Mouse (Mus musculus): ENCODE data around the gene Dtx3. TPM values are rescaled to one million over a fixed set of nuclear protein-coding genes. Genes with fewer than 3 reads are reported as not detected.

Dtx3 gene
- total and polyA plus RNA-seq, 3 experiments, result 53.6 to 203 (median 75.7) TPM

DNA sequence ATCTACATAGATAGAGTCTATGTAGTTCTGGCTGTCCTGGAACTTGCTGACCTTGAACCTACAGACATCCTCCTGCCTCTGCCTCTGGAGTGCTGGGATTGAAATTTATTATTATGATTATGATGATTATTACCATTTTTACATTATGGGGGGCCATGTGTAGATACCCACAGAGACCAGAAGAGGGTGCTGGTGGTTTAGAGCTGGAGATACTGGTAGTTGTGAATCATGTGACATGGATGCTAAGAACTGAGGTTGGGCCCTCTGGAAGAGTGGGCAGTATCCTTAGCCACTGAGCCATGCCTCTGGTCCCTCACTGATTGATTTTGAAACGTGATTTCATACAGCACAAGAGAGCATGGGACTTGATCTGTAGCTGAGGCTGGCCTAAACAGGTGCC lies 9.1 kb downstream of the Dtx3 start:
- DNase-seq, result no peak

DNA sequence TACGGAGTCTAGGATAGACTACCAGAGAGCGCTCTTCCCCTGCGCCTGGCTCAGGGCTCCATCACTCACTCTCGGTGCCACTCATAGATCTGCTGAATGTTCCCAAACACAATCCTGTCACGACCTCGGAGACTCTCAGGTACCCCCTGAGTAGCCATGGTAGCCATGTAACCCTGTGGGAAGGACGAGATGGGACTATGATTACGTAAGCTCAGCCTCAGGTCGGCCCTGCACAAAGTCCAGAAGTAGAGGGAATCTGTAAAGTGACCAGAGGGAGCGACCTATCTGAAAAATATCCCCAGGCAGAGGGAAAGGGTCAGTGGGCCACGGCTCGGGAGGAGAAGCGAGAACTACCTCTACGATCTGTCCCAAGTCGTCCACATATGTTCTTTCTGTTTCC lies 10.0 kb downstream of the Dtx3 start:
- no peak for DNase-seq

- DNase-seq, result no peak
These were observed 10.4 kb downstream of the Dtx3 start for GRCm38 (mm10) chr10:127185101-127185500.

- DNase-seq, result no peak
These were observed 11.8 kb downstream of the Dtx3 start for GRCm38 (mm10) chr10:127183759-127184158.

DNA sequence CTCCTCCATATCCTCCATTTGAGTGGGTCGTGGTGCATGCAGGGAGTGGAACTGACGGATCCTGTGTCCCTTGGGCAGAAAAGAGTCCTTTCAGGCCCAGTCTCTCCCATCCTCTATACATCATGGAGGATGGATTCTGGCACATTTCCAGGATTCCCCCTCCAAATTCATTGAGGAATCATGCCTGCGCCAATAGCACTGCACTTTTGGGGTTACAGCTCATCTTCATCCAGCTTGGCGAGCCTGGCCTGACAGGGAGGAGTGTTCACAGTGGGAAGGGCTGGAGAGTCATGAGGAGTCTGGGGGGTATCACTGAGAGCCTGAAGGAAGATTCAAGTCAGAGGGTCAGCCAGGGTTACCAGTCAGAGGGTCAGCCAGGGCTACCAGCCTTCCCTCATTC lies 12.9 kb downstream of the Dtx3 start:
- DNase-seq, result no peak

- no peak for DNase-seq
These were observed 14.0 kb downstream of the Dtx3 start for GRCm38 (mm10) chr10:127181566-127181965.

GRCm38 (mm10) chr10:127180695-127181047 lies 14.9 kb downstream of the Dtx3 start:
- no peak for DNase-seq

DNA sequence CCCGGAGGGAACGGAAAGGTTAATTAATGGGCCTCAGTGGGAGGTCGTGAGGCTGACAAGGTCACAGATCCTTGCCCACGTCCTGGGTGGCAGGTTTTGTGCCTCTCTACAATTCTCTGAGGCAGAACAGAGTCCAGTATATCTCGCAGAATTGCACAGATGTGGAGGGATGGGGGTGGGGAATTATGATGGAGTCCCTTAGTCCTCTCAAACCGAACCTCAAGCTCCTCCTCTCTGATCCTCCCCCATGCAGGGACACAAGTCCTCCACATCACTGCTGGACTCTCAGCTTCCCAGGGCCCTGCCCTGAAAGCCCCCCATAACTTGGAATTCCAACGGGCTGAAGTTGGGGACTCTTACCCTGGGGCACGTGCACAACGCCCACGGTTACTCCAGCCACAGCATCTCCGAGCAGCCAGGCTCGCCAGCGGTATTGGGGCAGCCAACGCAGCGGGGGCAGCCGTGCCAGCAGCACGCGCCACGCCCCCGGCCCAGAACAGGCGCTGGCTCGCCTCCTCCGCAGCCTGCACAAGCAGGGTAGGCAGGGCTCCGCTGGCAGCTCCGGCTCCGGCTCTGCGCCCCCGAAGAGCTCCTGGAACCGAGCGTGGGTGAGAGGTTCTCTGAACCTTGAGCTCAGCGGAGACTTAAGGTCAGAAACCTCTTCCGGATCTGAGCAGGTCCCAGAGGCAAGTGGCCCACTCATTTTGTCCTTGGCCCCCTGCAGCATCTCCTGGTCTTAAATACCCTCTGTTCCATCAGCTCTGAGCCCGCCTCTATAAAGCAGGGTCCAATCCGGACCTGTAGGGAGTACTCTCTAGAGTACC lies 15.4 kb downstream of the Dtx3 start, which contains the start of gene Slc26a10:
Gene Slc26a10, minus strand, starts transcription at position 775 of the 824 bp plus-strand sequence.
- no peak for DNase-seq

DNA sequence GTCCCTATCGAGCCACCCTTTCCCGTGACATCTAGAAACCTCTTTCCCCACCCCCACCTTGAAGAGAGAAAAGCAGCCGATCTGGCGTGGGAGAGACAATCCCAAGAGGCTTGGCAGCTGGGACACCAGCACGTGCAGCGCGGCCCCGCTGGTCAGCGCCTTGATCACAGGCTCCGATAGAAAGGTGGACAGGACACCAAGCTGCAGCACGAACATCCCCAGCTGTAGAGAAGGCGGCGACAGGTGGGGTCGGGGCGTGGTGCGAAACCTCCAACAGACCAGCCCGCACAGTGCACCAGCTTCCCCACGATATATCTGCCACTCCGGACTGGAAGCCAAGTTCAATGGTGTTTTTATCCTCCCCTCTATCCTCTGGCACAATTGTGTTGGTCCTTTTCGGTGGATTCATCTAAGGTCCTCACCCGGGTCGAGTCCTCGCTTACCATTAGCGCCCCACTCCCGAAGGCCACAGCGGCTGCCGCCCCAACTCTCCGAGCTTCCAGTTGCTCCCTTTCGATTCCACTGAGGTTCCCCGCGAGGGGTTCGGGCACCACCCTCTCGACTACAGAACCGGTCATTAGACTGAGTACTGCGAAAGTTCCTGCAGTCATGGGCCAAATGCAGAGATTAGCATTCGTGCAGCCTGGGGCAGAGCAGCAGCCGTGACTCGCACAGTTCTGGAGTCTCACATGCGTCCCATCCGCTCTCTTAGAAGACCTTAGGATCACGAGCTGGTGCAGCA lies 17.1 kb downstream of the Dtx3 start:
- no peak for DNase-seq

DNA sequence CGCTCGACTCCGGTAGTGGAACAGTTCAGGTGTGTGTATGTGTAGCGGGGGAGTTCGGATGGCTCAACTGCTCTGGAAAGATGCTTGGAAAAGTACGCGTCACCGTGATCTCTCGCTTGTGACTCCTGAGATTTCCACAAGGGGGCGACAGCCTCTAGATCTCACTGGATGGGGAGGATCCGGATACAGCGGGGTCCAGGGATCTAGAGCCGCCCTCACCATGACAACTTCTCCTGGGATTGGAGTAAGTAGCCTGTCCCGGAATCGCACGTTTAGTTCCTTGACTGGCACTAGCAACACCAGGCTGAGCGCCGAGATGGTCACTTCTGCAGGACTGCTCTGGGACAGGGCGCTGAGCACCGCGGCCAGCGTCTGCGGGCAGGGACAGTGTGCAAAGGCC lies 17.8 kb downstream of the Dtx3 start:
- peak; percentile 73 for DNase-seq

DNA sequence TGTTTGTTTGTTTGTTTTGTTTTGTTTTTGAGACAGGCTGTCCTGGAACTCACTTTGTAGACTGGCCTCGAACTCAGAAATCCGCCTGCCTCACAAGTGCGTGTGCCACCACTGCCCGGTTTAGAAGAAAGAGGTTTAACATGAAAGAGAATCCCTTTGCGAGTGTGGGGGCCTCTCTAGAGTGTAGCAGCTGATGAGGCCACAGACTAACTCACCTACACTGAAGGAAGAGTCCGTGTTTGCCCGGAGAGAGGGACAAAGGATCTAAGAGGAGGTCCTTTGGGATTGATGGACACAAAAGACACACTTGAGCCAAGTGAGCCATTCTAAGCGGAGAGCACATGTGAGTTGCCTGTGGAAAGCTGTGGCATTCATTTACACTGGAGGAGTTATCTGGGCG lies 18.3 kb downstream of the Dtx3 start:
- DNase-seq, result no peak

DNA sequence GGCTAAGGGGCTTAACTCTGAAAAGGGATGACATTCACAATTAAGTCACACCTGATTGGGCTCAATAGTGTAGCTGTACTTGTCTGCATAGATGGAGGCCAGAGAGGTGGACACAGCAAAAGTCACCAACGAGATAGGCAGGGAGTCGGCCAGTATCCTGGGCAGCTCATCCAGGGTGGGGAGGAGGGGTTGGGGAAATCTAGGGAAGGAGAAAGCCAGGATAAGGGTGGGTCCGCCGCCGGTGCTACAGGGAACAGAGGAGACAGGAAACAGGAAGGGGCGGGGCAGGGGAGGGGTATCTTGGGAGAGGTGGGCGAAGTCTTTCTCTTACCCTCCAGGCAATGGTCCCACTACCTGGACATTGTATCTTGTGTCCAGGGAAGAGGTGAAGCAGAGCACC lies 18.8 kb downstream of the Dtx3 start:
- DNase-seq, result no peak

GRCm38 (mm10) chr10:127176228-127176627 lies 19.3 kb downstream of the Dtx3 start:
- DNase-seq, result no peak

GRCm38 (mm10) chr10:127174170-127174569 lies 21.4 kb downstream of the Dtx3 start:
- no peak for DNase-seq

DNA sequence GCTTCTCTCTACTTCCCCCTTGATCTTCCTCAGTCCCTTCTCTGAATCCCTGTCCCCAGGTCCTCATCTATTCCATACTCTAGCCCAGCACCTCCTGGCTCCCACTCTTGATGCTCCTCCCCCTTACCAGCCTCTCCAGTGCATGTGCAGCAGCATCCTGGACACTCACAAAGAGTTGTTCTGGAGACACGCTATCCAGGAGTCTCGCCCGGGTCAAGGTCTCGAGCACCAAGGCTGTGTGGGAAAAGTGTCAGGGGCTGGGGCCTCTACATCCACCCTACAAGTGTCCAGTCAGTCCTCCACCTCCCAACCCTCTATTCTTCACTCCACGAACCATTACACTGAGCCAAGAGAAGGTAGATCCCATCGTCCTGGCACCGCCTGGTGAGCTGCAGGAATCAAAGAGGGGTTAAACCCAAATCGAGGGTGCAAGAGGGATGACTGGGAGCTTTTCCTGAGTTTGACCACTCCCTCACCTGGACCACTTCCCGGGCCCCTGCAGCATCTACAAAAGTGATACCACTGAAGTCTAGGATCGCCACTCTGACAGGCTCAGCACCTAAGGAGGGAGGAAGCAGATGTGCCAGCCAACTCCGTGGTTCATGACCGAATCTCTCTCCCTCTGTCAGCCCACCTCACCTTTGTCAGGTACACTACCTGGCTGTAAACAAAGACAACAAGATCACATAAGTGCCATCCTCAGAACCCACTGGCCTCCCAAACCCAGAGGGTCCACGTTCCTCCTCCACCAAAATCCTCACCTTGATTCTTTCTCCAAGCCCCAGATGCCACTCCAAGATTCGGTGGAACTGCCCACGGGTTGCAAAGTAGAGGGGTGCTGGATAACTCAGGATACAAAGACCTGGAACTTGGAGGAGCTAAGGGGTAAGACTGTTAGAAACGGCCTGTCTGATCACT lies 22.1 kb downstream of the Dtx3 start:
- peak; percentile 1 for DNase-seq

DNA sequence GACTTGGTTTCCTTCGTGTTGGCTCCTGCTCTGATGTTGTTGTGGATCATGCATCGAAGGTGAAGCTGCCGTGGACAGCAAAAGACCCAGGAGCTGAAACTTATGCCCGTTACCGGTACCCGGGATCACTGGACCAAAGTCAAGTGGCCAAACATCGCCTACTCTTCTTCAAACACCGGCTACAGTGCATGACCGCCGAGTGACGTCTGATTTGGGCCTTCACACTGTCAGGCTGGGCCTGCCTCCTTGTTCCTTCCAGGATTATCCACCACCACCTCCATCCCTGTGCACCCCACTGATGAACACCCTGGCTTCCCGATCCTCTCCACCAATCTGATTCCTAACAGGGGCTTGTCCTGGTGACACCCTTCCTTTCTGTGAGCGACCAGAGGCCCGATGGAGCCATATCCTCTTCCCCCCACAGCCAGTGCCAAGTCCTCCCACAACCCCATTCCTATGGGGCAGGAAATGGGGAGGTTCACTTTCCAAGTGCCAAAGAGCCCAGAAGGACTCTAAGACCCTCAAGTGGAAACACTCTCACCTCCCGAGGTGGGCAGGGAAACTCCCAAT lies 23.8 kb downstream of the Dtx3 start:
- no peak for DNase-seq

GRCm38 (mm10) chr10:127170837-127171272 lies 24.7 kb downstream of the Dtx3 start:
- peak; percentile 88 for DNase-seq

DNA sequence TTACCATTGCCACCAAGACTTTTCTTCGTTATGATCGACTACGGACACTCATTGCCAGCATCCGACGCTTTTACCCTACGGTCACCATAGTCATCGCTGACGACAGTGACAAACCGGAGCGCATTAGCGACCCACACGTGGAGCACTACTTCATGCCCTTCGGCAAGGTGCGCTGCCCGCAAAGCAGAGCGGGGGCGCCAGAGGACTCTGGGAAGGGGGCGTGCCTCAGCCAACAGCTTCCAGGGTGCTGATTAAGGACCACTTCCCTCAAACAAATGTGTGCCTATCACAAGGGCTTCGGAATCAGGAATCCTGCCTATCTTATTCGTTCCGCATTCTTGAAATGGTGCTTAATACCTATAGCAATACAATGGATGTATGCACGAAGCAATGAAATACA lies 25.5 kb downstream of the Dtx3 start:
- DNase-seq, result peak; percentile 45

DNA sequence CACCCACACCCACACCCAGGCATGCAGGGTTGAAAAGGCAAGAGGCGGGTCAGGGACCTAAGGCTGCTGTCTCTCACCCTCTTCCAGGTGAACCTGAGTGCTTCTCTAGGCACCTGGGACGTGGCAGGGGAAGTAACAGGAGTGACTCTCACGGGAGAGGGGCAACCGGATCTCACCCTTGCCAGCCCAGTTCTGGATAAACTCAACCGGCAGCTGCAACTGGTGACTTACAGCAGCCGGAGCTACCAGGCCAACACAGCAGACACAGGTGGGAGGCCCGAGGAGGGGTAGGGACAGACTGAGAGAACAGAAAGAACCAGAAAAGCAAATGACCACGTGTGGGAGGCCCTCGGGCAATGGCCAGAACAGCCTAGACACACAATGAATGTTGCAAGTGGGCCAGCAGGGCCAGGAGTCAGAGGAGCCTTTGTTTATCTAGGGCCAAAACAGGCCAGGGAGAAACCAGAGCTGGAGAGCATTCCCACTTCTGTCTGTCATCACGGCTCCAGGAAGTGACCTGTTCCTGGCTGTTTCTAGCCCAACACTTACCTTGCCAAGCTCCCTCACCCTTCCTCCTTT lies 27.8 kb downstream of the Dtx3 start:
- peak; percentile 26 for DNase-seq

- DNase-seq, result no peak
These were observed 28.5 kb downstream of the Dtx3 start for GRCm38 (mm10) chr10:127166771-127167613.

- no peak for DNase-seq
These were observed 29.2 kb downstream of the Dtx3 start for GRCm38 (mm10) chr10:127166404-127166715.
